8 mouse cellular contexts compared by ENCODE assay signal in genomic region chr1:182341993-182342392, GRCm38 (mm10). TPM values are rescaled to one million over a fixed set of nuclear protein-coding genes. Genes with fewer than 3 reads are reported as not detected.
A peak's percentile ranks its signal among the peaks of the same experiment; 100 is the strongest.
DNase-seq lines count a peak whose midpoint lies in the region; ATAC-seq and TF ChIP-seq lines count a peak whose summit lies in the region.

No protein-coding gene starts in this region.

- peaks cover 31% of the 10 kb centered on the region for H3K4me1 ChIP-seq in embryonic facial prominence, embryonic 10.5 days
- peaks cover 23% of the 10 kb centered on the region for H3K4me1 ChIP-seq in hindbrain, embryonic 16.5 days (ENCODE audit: control insufficient read depth, insufficient read depth, low read depth, low read length)
- peaks cover 7% of the 10 kb centered on the region for H3K4me1 ChIP-seq in midbrain, postnatal 0 days (ENCODE audit: insufficient read depth, low read length)

- no peak for DNase-seq in layer of hippocampus, adult 2 months (ENCODE audit: low spot score in 2 of 2)
- DNase-seq in layer of hippocampus, adult 11-12 months (ENCODE audit: low spot score) = no peak
- no peak for DNase-seq in embryonic facial prominence, embryonic 10.5 days (ENCODE audit: low spot score)
- no peak for DNase-seq in midbrain, postnatal 0 days (ENCODE audit: low spot score)
- DNase-seq in ovary, postnatal 14 days (ENCODE audit: low spot score) = no peak
- DNase-seq in embryo, embryonic 10.5 days (ENCODE audit: low spot score) = no peak
- no peak for DNase-seq in left cerebral cortex, postnatal 10 days (ENCODE audit: extremely low spot score in 1 of 2, low spot score in 2 of 2)

- H3K27me3 ChIP-seq in embryonic facial prominence, embryonic 10.5 days (replicated peaks; ENCODE audit: low read depth, poor library complexity, severe bottlenecking) = no peaks in the 10 kb centered on the region
- no peaks in the 10 kb centered on the region for H3K27me3 ChIP-seq in hindbrain, embryonic 16.5 days (replicated peaks; ENCODE audit: control insufficient read depth, insufficient read depth, low read length)
- H3K27me3 ChIP-seq in midbrain, postnatal 0 days (ENCODE audit: insufficient read depth, low read length) = no peaks in the 10 kb centered on the region

- 39% methylated on average over 6 of the region's 6 CpGs for WGBS in embryonic facial prominence, embryonic 10.5 days
- 43% methylated on average over 6 of the region's 6 CpGs for WGBS in hindbrain, embryonic 16.5 days
- 38% methylated on average over 6 of the region's 6 CpGs for WGBS in midbrain, postnatal 0 days

- H3K36me3 ChIP-seq in embryonic facial prominence, embryonic 10.5 days (replicated peaks) = peaks cover 8% of the 10 kb centered on the region
- no peaks in the 10 kb centered on the region for H3K36me3 ChIP-seq in hindbrain, embryonic 16.5 days (ENCODE audit: control insufficient read depth, insufficient read depth, low read length)
- H3K36me3 ChIP-seq in midbrain, postnatal 0 days (ENCODE audit: insufficient read depth, low read length) = no peaks in the 10 kb centered on the region

- H3K9me3 ChIP-seq in embryonic facial prominence, embryonic 10.5 days = no peaks in the 10 kb centered on the region
- no peaks in the 10 kb centered on the region for H3K9me3 ChIP-seq in hindbrain, embryonic 16.5 days (ENCODE audit: control insufficient read depth, low read length)
- no peaks in the 10 kb centered on the region for H3K9me3 ChIP-seq in midbrain, postnatal 0 days (ENCODE audit: low read length)

- intact Hi-C loops in left cerebral cortex, postnatal 10 days (cut with DNase I) = loop anchor here (5.0 kb wide), 1 partner anchor 65 kb away; the partner anchor contains the start of gene Trp53bp2

- peak overlapping the region; percentile 84 for H3K4me2 ChIP-seq in hindbrain, embryonic 16.5 days (ENCODE audit: low read length)
- peak overlapping the region; percentile 84 for H3K4me2 ChIP-seq in midbrain, postnatal 0 days (ENCODE audit: low read depth, low read length, poor library complexity, severe bottlenecking)

- H3K4me3 ChIP-seq in layer of hippocampus, adult 2 months = peak overlapping the region; percentile 88
- peak overlapping the region; percentile 100 for H3K4me3 ChIP-seq in embryonic facial prominence, embryonic 10.5 days
- peak overlapping the region; percentile 100 for H3K4me3 ChIP-seq in hindbrain, embryonic 16.5 days (ENCODE audit: low read length)
- H3K4me3 ChIP-seq in midbrain, postnatal 0 days (ENCODE audit: low read depth, low read length) = peak overlapping the region; percentile 98

- peak overlapping the region; percentile 97 for H3K27ac ChIP-seq in layer of hippocampus, adult 2 months
- H3K27ac ChIP-seq in embryonic facial prominence, embryonic 10.5 days (replicated peaks) = peak overlapping the region; percentile 97; the same call in 1 of the 2 replicates
- H3K27ac ChIP-seq in hindbrain, embryonic 16.5 days (ENCODE audit: low read depth, low read length) = peak overlapping the region; percentile 93
- H3K27ac ChIP-seq in midbrain, postnatal 0 days (ENCODE audit: low read depth, low read length) = peak overlapping the region; percentile 96

- TF ChIP-seq CTCF in layer of hippocampus, adult 2 months (conservative IDR thresholded peaks at IDR 0.05) = no peak
- TF ChIP-seq CTCF in midbrain, postnatal 0 days (IDR thresholded peaks at IDR 0.05) = no peak

- ATAC-seq in hindbrain, embryonic 16.5 days = no peak; the same call in 1 of the 2 replicates
- ATAC-seq in midbrain, postnatal 0 days (ENCODE audit: low FRiP score) = no peak

- H3K9ac ChIP-seq in hindbrain, embryonic 16.5 days (ENCODE audit: low read depth, low read length) = peak overlapping the region; percentile 98
- peak overlapping the region; percentile 98; the same call in 1 of the 2 replicates for H3K9ac ChIP-seq in midbrain, postnatal 0 days (replicated peaks; ENCODE audit: low read length, poor library complexity, severe bottlenecking)

RNA-seq across cellular contexts. Expression of gene Fbxo28, which starts 0.6 kb away (rescaled TPM):
- 10 to 100 TPM; 46.3 to 46.7 TPM for total RNA-seq in layer of hippocampus, adult 2 months (2021)
- 21.3 and 21.4 TPM in 2 replicates for polyA plus RNA-seq in embryonic facial prominence, embryonic 10.5 days (2016; fragmentation: Nextera tagmentation; extraction: Ambion mirVana)
- 20.6 and 22.0 TPM in 2 replicates for polyA plus RNA-seq in hindbrain, embryonic 16.5 days (2015; fragmentation: Nextera tagmentation; extraction: Ambion mirVana)
- 32.2 and 40.3 TPM in 2 replicates for total RNA-seq in midbrain, postnatal 0 days (2014; rRNA removed)
- 13.1 and 14.5 TPM in 2 replicates for polyA plus RNA-seq in midbrain, postnatal 0 days (2015; fragmentation: Nextera tagmentation; extraction: Ambion mirVana)
- 10 to 100 TPM; 42.7 to 44.8 TPM for total RNA-seq in left cerebral cortex, postnatal 10 days (2021)

RNA-seq across cellular contexts. Expression of gene Degs1, which starts 59.4 kb away (rescaled TPM):
- total RNA-seq in layer of hippocampus, adult 2 months (2021) = 10 to 100 TPM; 62.9 to 65.3 TPM
- polyA plus RNA-seq in embryonic facial prominence, embryonic 10.5 days (2016; fragmentation: Nextera tagmentation; extraction: Ambion mirVana) = 67.3 TPM in 2 replicates
- polyA plus RNA-seq in hindbrain, embryonic 16.5 days (2015; fragmentation: Nextera tagmentation; extraction: Ambion mirVana) = 102 and 116 TPM in 2 replicates
- total RNA-seq in midbrain, postnatal 0 days (2014; rRNA removed) = 83.0 and 97.7 TPM in 2 replicates
- 107 and 112 TPM in 2 replicates for polyA plus RNA-seq in midbrain, postnatal 0 days (2015; fragmentation: Nextera tagmentation; extraction: Ambion mirVana)
- 10 to 100 TPM; 62.6 to 64.1 TPM for total RNA-seq in left cerebral cortex, postnatal 10 days (2021)
